Mouse (Mus musculus): ENCODE measurements around the gene Sprr2i. TPM values are rescaled to one million over a fixed set of nuclear protein-coding genes. Genes with fewer than 3 reads are reported as not detected.

Sprr2i gene
- polyA plus RNA-seq, 1 experiment from 2014 or later: not detected

GRCm38 (mm10) chr3:92429323-92429722, 21.5 kb downstream of the Sprr2i start, which contains the start of gene Gm9774:
Gm9774 (minus strand) TSS chr3:92429423.
- 88% methylated on average over 6 of the region's 6 CpGs for WGBS
- Histone ChIP-seq H3K9ac (replicated peaks; ENCODE audit: low read depth) (no peak within 1 kb of the TSS), H3K27ac (ENCODE audit: low read length) (no peak within 1 kb of the TSS), H3K4me1 (ENCODE audit: insufficient read depth, low read depth, low read length) (no peaks in the 10 kb centered on the region), H3K27me3 (replicated peaks; ENCODE audit: insufficient read depth, low read length) (no peaks in the 10 kb centered on the region), H3K4me3 (ENCODE audit: low read depth, low read length) (no peak within 1 kb of the TSS), H3K9me3 (ENCODE audit: low read length) (no peaks in the 10 kb centered on the region), H3K4me2 (replicated peaks; ENCODE audit: low read depth, low read length) (no peak within 1 kb of the TSS), H3K36me3 (ENCODE audit: insufficient read depth, low read length) (no peaks in the 10 kb centered on the region)
- ATAC-seq (no peak), DNase-seq (ENCODE audit: low spot score) (no peak)
- TF ChIP-seq EP300 (IDR thresholded peaks at IDR 0.05): no peak
- TF ChIP-seq CTCF (IDR thresholded peaks at IDR 0.05): no peak

GRCm38 (mm10) chr3:92432282-92432681, 24.5 kb downstream of the Sprr2i start, which contains the start of gene Sprr2k:
Sprr2k (plus strand) TSS chr3:92432582.
- Histone ChIP-seq H3K9me3 (ENCODE audit: low read length) (no peaks in the 10 kb centered on the region), H3K4me2 (replicated peaks; ENCODE audit: low read depth, low read length) (no peak within 1 kb of the TSS), H3K4me3 (ENCODE audit: low read depth, low read length) (no peak within 1 kb of the TSS), H3K27ac (ENCODE audit: low read length) (no peak within 1 kb of the TSS), H3K9ac (replicated peaks; ENCODE audit: low read depth) (no peak within 1 kb of the TSS), H3K27me3 (replicated peaks; ENCODE audit: insufficient read depth, low read length) (no peaks in the 10 kb centered on the region), H3K36me3 (ENCODE audit: insufficient read depth, low read length) (no peaks in the 10 kb centered on the region), H3K4me1 (ENCODE audit: insufficient read depth, low read depth, low read length) (no peaks in the 10 kb centered on the region)
- WGBS: 77% methylated on average over 2 of the region's 2 CpGs
- DNase-seq (ENCODE audit: low spot score): no peak
- no peak for ATAC-seq
- TF ChIP-seq CTCF (IDR thresholded peaks at IDR 0.05) (no peak), EP300 (IDR thresholded peaks at IDR 0.05) (no peak)

GRCm38 (mm10) chr3:92438689-92439088, 30.9 kb downstream of the Sprr2i start, which contains the start of gene Sprr1b:
Sprr1b (minus strand) TSS chr3:92438789.
- WGBS: 91% methylated on average over 3 of the region's 3 CpGs
- TF ChIP-seq EP300 (IDR thresholded peaks at IDR 0.05) (no peak), CTCF (IDR thresholded peaks at IDR 0.05) (no peak)
- ATAC-seq: no peak
- Histone ChIP-seq H3K4me3 (ENCODE audit: low read depth, low read length) (no peak within 1 kb of the TSS), H3K27ac (ENCODE audit: low read length) (no peak within 1 kb of the TSS), H3K9me3 (ENCODE audit: low read length) (no peaks in the 10 kb centered on the region), H3K27me3 (replicated peaks; ENCODE audit: insufficient read depth, low read length) (no peaks in the 10 kb centered on the region), H3K4me2 (replicated peaks; ENCODE audit: low read depth, low read length) (no peak within 1 kb of the TSS), H3K9ac (replicated peaks; ENCODE audit: low read depth) (no peak within 1 kb of the TSS), H3K4me1 (ENCODE audit: insufficient read depth, low read depth, low read length) (no peaks in the 10 kb centered on the region), H3K36me3 (ENCODE audit: insufficient read depth, low read length) (no peaks in the 10 kb centered on the region)
- no peak for DNase-seq (ENCODE audit: low spot score)

- no peak overlapping the region for H3K27ac ChIP-seq (ENCODE audit: low read length)
- no peak overlapping the region for H3K9ac ChIP-seq (replicated peaks; ENCODE audit: low read depth)
- no peak for ATAC-seq
- H3K4me2 ChIP-seq (replicated peaks; ENCODE audit: low read depth, low read length): no peak overlapping the region
- DNase-seq (ENCODE audit: low spot score): no peak
- H3K9me3 ChIP-seq (ENCODE audit: low read length): no peaks in the 10 kb centered on the region
- H3K27me3 ChIP-seq (replicated peaks; ENCODE audit: insufficient read depth, low read length): no peaks in the 10 kb centered on the region
- TF ChIP-seq CTCF (IDR thresholded peaks at IDR 0.05) (no peak), EP300 (IDR thresholded peaks at IDR 0.05) (no peak)
- H3K4me3 ChIP-seq (ENCODE audit: low read depth, low read length): no peak overlapping the region
- no peaks in the 10 kb centered on the region for H3K4me1 ChIP-seq (ENCODE audit: insufficient read depth, low read depth, low read length)
- WGBS: 84% methylated on average over 3 of the region's 3 CpGs
- no peaks in the 10 kb centered on the region for H3K36me3 ChIP-seq (ENCODE audit: insufficient read depth, low read length)
These were observed 32.4 kb downstream of the Sprr2i start for GRCm38 (mm10) chr3:92440177-92440576.

- no peaks in the 10 kb centered on the region for H3K9me3 ChIP-seq (ENCODE audit: low read length)
- H3K9ac ChIP-seq (replicated peaks; ENCODE audit: low read depth): no peak overlapping the region
- no peaks in the 10 kb centered on the region for H3K4me1 ChIP-seq (ENCODE audit: insufficient read depth, low read depth, low read length)
- WGBS: 55% methylated on average over 5 of the region's 5 CpGs
- no peak overlapping the region for H3K27ac ChIP-seq (ENCODE audit: low read length)
- no peaks in the 10 kb centered on the region for H3K36me3 ChIP-seq (ENCODE audit: insufficient read depth, low read length)
- TF ChIP-seq EP300 (IDR thresholded peaks at IDR 0.05) (peak; percentile 66; the same call in 1 of the 2 replicates), CTCF (IDR thresholded peaks at IDR 0.05) (no peak)
- DNase-seq (ENCODE audit: low spot score) (peak; percentile 59), ATAC-seq (peak; percentile 67)
- H3K4me3 ChIP-seq (ENCODE audit: low read depth, low read length): no peak overlapping the region
- no peak overlapping the region for H3K4me2 ChIP-seq (replicated peaks; ENCODE audit: low read depth, low read length)
- H3K27me3 ChIP-seq (replicated peaks; ENCODE audit: insufficient read depth, low read length): no peaks in the 10 kb centered on the region
These were observed 47.4 kb downstream of the Sprr2i start for GRCm38 (mm10) chr3:92455151-92455550.

GRCm38 (mm10) chr3:92458620-92459019, 50.8 kb downstream of the Sprr2i start, which contains the start of gene Sprr3:
Sprr3 (minus strand) TSS chr3:92458720.
- TF ChIP-seq EP300 (IDR thresholded peaks at IDR 0.05): no peak
- no peaks in the 10 kb centered on the region for H3K9me3 ChIP-seq (ENCODE audit: low read length)
- DNase-seq (ENCODE audit: low spot score) (no peak), ATAC-seq (no peak)
- no peak within 1 kb of the TSS for H3K9ac ChIP-seq (replicated peaks; ENCODE audit: low read depth)
- no peaks in the 10 kb centered on the region for H3K4me1 ChIP-seq (ENCODE audit: insufficient read depth, low read depth, low read length)
- 55% methylated on average over 2 of the region's 2 CpGs for WGBS
- H3K27ac ChIP-seq (ENCODE audit: low read length): no peak within 1 kb of the TSS
- no peak within 1 kb of the TSS for H3K4me2 ChIP-seq (replicated peaks; ENCODE audit: low read depth, low read length)
- H3K27me3 ChIP-seq (replicated peaks; ENCODE audit: insufficient read depth, low read length): no peaks in the 10 kb centered on the region
- no peak within 1 kb of the TSS for H3K4me3 ChIP-seq (ENCODE audit: low read depth, low read length)
- no peaks in the 10 kb centered on the region for H3K36me3 ChIP-seq (ENCODE audit: insufficient read depth, low read length)

Other genes starting within 250 kb of the Sprr2i start
- 0.05 and 0.06 TPM in 2 replicates for gene Sprr2a1, start 192.2 kb upstream of the Sprr2i start, polyA plus RNA-seq (2015; fragmentation: Nextera tagmentation; extraction: Ambion mirVana)
- 0.41 TPM in 1 of 2 replicates, not detected in the other for gene Sprr2a2, start 192.1 kb upstream of the Sprr2i start, polyA plus RNA-seq (2015; fragmentation: Nextera tagmentation; extraction: Ambion mirVana)
- gene Sprr2a3, start 122.6 kb upstream of the Sprr2i start, polyA plus RNA-seq (2015; fragmentation: Nextera tagmentation; extraction: Ambion mirVana): not detected in 2 replicates
- gene Sprr2b, start 91.4 kb upstream of the Sprr2i start, polyA plus RNA-seq (2015; fragmentation: Nextera tagmentation; extraction: Ambion mirVana): not detected in 2 replicates
- gene Sprr2d, start 68.9 kb upstream of the Sprr2i start, polyA plus RNA-seq (2015; fragmentation: Nextera tagmentation; extraction: Ambion mirVana): not detected in 2 replicates
- not detected in 2 replicates for gene Sprr2e, start 55.8 kb upstream of the Sprr2i start, polyA plus RNA-seq (2015; fragmentation: Nextera tagmentation; extraction: Ambion mirVana)
- not detected in 2 replicates for gene Sprr2f, start 42.8 kb upstream of the Sprr2i start, polyA plus RNA-seq (2015; fragmentation: Nextera tagmentation; extraction: Ambion mirVana)
- gene Sprr2h, start 22.3 kb upstream of the Sprr2i start, polyA plus RNA-seq (2015; fragmentation: Nextera tagmentation; extraction: Ambion mirVana): not detected in 2 replicates
- gene Sprr2j-ps, start 10.1 kb downstream of the Sprr2i start, polyA plus RNA-seq (2015; fragmentation: Nextera tagmentation; extraction: Ambion mirVana): not detected in 2 replicates
- gene Gm9774, start 21.4 kb downstream of the Sprr2i start, polyA plus RNA-seq (2015; fragmentation: Nextera tagmentation; extraction: Ambion mirVana): 7.4 TPM in 2 replicates
- not detected in 2 replicates for gene Sprr2k, start 24.6 kb downstream of the Sprr2i start, polyA plus RNA-seq (2015; fragmentation: Nextera tagmentation; extraction: Ambion mirVana)
- not detected in 2 replicates for gene Sprr1b, start 30.8 kb downstream of the Sprr2i start, polyA plus RNA-seq (2015; fragmentation: Nextera tagmentation; extraction: Ambion mirVana)
- gene Sprr3, start 50.7 kb downstream of the Sprr2i start, polyA plus RNA-seq (2015; fragmentation: Nextera tagmentation; extraction: Ambion mirVana): not detected in 2 replicates
- gene Sprr1a, start 77.9 kb downstream of the Sprr2i start, polyA plus RNA-seq (2015; fragmentation: Nextera tagmentation; extraction: Ambion mirVana): 2.0 and 2.7 TPM in 2 replicates
- not detected in 2 replicates for gene Sprr4, start 92.5 kb downstream of the Sprr2i start, polyA plus RNA-seq (2015; fragmentation: Nextera tagmentation; extraction: Ambion mirVana)
- not detected in 2 replicates for gene 2310046K23Rik, start 126.5 kb downstream of the Sprr2i start, polyA plus RNA-seq (2015; fragmentation: Nextera tagmentation; extraction: Ambion mirVana)
- gene Ivl, start 165.7 kb downstream of the Sprr2i start, polyA plus RNA-seq (2015; fragmentation: Nextera tagmentation; extraction: Ambion mirVana): 2.2 and 3.4 TPM in 2 replicates
- gene Smcp, start 181.0 kb downstream of the Sprr2i start, polyA plus RNA-seq (2015; fragmentation: Nextera tagmentation; extraction: Ambion mirVana): not detected in 2 replicates
- gene 2210017I01Rik, start 199.5 kb downstream of the Sprr2i start, polyA plus RNA-seq (2015; fragmentation: Nextera tagmentation; extraction: Ambion mirVana): not detected in 2 replicates
- gene Lce6a, start 213.7 kb downstream of the Sprr2i start, polyA plus RNA-seq (2015; fragmentation: Nextera tagmentation; extraction: Ambion mirVana): not detected in 2 replicates
- gene Lce1a1, start 240.3 kb downstream of the Sprr2i start, polyA plus RNA-seq (2015; fragmentation: Nextera tagmentation; extraction: Ambion mirVana): 0.27 TPM in 1 of 2 replicates, not detected in the other
- not detected in 2 replicates for gene Lce1b, start 248.9 kb downstream of the Sprr2i start, polyA plus RNA-seq (2015; fragmentation: Nextera tagmentation; extraction: Ambion mirVana)